Mouse (Mus musculus): Measurements from ENCODE around the gene Olfr270. TPM values are rescaled to one million over a fixed set of nuclear protein-coding genes. Genes with fewer than 3 reads are reported as not detected.

Olfr270 gene
- total RNA-seq, 2 experiments from 2014 or later = not detected

Other genes with a start within 250 kb of the Olfr270 start
- not detected for gene Olfr275, start 149.9 kb upstream of the Olfr270 start, total RNA-seq (2021)
- gene Olfr273, start 105.3 kb upstream of the Olfr270 start, total RNA-seq (2021) = not detected
- gene Olfr272, start 45.4 kb upstream of the Olfr270 start, total RNA-seq (2021) = not detected
- not detected for gene Nipsnap3a, start 24.7 kb downstream of the Olfr270 start, total RNA-seq (2021)
- 10 to 100 TPM; 29.9 to 31.9 TPM for gene Nipsnap3b, start 47.3 kb downstream of the Olfr270 start, total RNA-seq (2021)
- 10 to 100 TPM; 38.2 to 40.5 TPM for gene Abca1, start 195.3 kb downstream of the Olfr270 start, total RNA-seq (2021)

Data from layer of hippocampus, postnatal 10 days (tissue).